Comparison of ENCODE assay signal across 13 mouse cellular contexts in genomic region chr10:60819179-60819578, GRCm38 (mm10). TPM values are rescaled to one million over a fixed set of nuclear protein-coding genes. Genes with fewer than 3 reads are reported as not detected.
DNase-seq lines count a peak whose midpoint lies in the region; ATAC-seq and TF ChIP-seq lines count a peak whose summit lies in the region.
"Had no signal": no experiment of that assay in that cellular context is flagged by ENCODE, and none has a peak within 500 bp of the region (broad histone marks: within the 10 kb centered on the region; RNA-seq: fewer than 3 reads in every experiment).

No protein-coding gene starts in this region.

- H3K36me3 ChIP-seq in intestine, embryonic 15.5 days = no peaks in the 10 kb centered on the region
- no peaks in the 10 kb centered on the region for H3K36me3 ChIP-seq in intestine, postnatal 0 days (ENCODE audit: control insufficient read depth, insufficient read depth)
- H3K36me3 ChIP-seq in heart, embryonic 16.5 days (ENCODE audit: control insufficient read depth, insufficient read depth) = no peaks in the 10 kb centered on the region
- H3K36me3 ChIP-seq: G1E; midbrain, embryonic 13.5 days had no signal

- H3K27me3 ChIP-seq in intestine, embryonic 15.5 days (replicated peaks) = no peaks in the 10 kb centered on the region
- H3K27me3 ChIP-seq in intestine, postnatal 0 days (replicated peaks; ENCODE audit: control insufficient read depth, insufficient read depth, low read length) = no peaks in the 10 kb centered on the region
- H3K27me3 ChIP-seq in heart, embryonic 16.5 days (ENCODE audit: control insufficient read depth, insufficient read depth, low read length) = no peaks in the 10 kb centered on the region

- WGBS in intestine, embryonic 15.5 days = 39% methylated on average over 5 of the region's 5 CpGs
- WGBS in intestine, postnatal 0 days = 36% methylated on average over 5 of the region's 5 CpGs
- 22% methylated on average over 5 of the region's 5 CpGs for WGBS in heart, embryonic 16.5 days

- DNase-seq in adrenal gland, postnatal 14 days = peak; percentile 38
- no peak for DNase-seq in adrenal gland, postnatal 36 days
- peak; percentile 56 for DNase-seq in 3134 (ENCODE audit: extremely low read depth, insufficient read length, low spot score)
- DNase-seq in right cerebral cortex, postnatal 4 days = no peak
- DNase-seq: adrenal gland, postnatal 10 days; right cerebral cortex, postnatal 14 days had no signal

- H3K4me2 ChIP-seq in intestine, embryonic 15.5 days (replicated peaks) = no peak overlapping the region
- H3K4me2 ChIP-seq in intestine, postnatal 0 days (replicated peaks; ENCODE audit: low read depth) = no peak overlapping the region
- H3K4me2 ChIP-seq in heart, embryonic 16.5 days (ENCODE audit: low read depth, low read length) = no peak overlapping the region
- H3K4me2 ChIP-seq: midbrain, embryonic 13.5 days had no signal

- H3K9ac ChIP-seq in intestine, embryonic 15.5 days = no peak overlapping the region
- no peak overlapping the region for H3K9ac ChIP-seq in intestine, postnatal 0 days (ENCODE audit: low read depth, low read length)
- no peak overlapping the region for H3K9ac ChIP-seq in heart, embryonic 16.5 days (ENCODE audit: low read length)
- H3K9ac ChIP-seq: midbrain, embryonic 13.5 days had no signal

- H3K9me3 ChIP-seq in intestine, embryonic 15.5 days = no peaks in the 10 kb centered on the region
- no peaks in the 10 kb centered on the region for H3K9me3 ChIP-seq in intestine, postnatal 0 days (ENCODE audit: control insufficient read depth)
- no peaks in the 10 kb centered on the region for H3K9me3 ChIP-seq in heart, embryonic 16.5 days (replicated peaks; ENCODE audit: control insufficient read depth, low read length)
- H3K9me3 ChIP-seq: midbrain, embryonic 13.5 days had no signal

- 0 out of 2 replicates have a peak overlapping the region, but pooled peaks have one; percentile 19 for H3K27ac ChIP-seq in intestine, embryonic 15.5 days
- no peak overlapping the region; the same call in 1 of the 2 replicates for H3K27ac ChIP-seq in intestine, postnatal 0 days (ENCODE audit: low read depth, low read length)
- H3K27ac ChIP-seq in heart, embryonic 16.5 days (ENCODE audit: low read length) = peak overlapping the region; percentile 99
- H3K27ac ChIP-seq: midbrain, embryonic 13.5 days had no signal

- peaks cover 58% of the 10 kb centered on the region for H3K4me1 ChIP-seq in intestine, embryonic 15.5 days (replicated peaks)
- peaks cover 4% of the 10 kb centered on the region for H3K4me1 ChIP-seq in intestine, postnatal 0 days (replicated peaks; ENCODE audit: control insufficient read depth, insufficient read depth, low read length)
- peaks cover 86% of the 10 kb centered on the region for H3K4me1 ChIP-seq in heart, embryonic 16.5 days (ENCODE audit: control insufficient read depth, insufficient read depth, low read length)

- ATAC-seq in intestine, embryonic 15.5 days = peak; percentile 28; the same call in 1 of the 2 replicates
- ATAC-seq in intestine, postnatal 0 days = no peak
- no peak for ATAC-seq in heart, embryonic 16.5 days (replicated peaks; ENCODE audit: extremely low read depth, insufficient read depth, low FRiP score)
- no peak for ATAC-seq in frontal cortex, adult (ENCODE audit: low TSS enrichment)
- ATAC-seq: midbrain, embryonic 13.5 days had no signal

- TF ChIP-seq CTCF in intestine, postnatal 0 days (IDR thresholded peaks at IDR 0.05; ENCODE audit: low read depth) = no peak

- no peak overlapping the region for H3K4me3 ChIP-seq in intestine, embryonic 15.5 days (replicated peaks)
- H3K4me3 ChIP-seq in intestine, postnatal 0 days (ENCODE audit: low read depth, low read length) = no peak overlapping the region
- no peak overlapping the region for H3K4me3 ChIP-seq in heart, embryonic 16.5 days (ENCODE audit: low read length)
- H3K4me3 ChIP-seq: midbrain, embryonic 13.5 days had no signal

RNA-seq across cellular contexts. Expression of gene Unc5b, which starts 12.2 kb away (rescaled TPM):
- 10.5 and 11.3 TPM in 2 replicates for total RNA-seq in adrenal gland, postnatal 14 days (2021)
- 1 to 10 TPM; 5.9 to 8.3 TPM for total RNA-seq in adrenal gland, postnatal 36 days (2021)
- 4.6 and 5.1 TPM in 2 replicates for polyA plus RNA-seq in intestine, embryonic 15.5 days (2015; fragmentation: Nextera tagmentation; extraction: Ambion mirVana)
- polyA plus RNA-seq in intestine, postnatal 0 days (2015; fragmentation: Nextera tagmentation; extraction: Ambion mirVana) = 2.5 and 2.6 TPM in 2 replicates
- polyA plus RNA-seq in heart, embryonic 16.5 days (2015; fragmentation: Nextera tagmentation; extraction: Ambion mirVana) = 10.0 and 12.5 TPM in 2 replicates
- total RNA-seq: neutrophil, adult 5-6 weeks had no signal
- polyA plus RNA-seq: G1E had no signal

Comparison
In these comparisons a context has a peak if more than half of its experiments do, and no peak if none do; other contexts are left out.
1. DNase-seq: peak in adrenal gland, postnatal 14 days (single experiment) and 3134 (single experiment); none in adrenal gland, postnatal 36 days (0 of 2) and right cerebral cortex, postnatal 4 days (single experiment).